Mouse (Mus musculus) lung, postnatal 0 days (tissue): ENCODE data around the gene Rpl35.

ENCODE experiments used
- CTCF ChIP-seq: IDR thresholded peaks from 2 replicates; pipeline ENCODE4 v1.5.1; 2016; ENCODE audit warnings: antibody characterized with exemption, mild to moderate bottlenecking
- EP300 ChIP-seq: IDR thresholded peaks from 2 replicates; pipeline ENCODE4 v1.6.1; 2016; ENCODE audit warnings: antibody characterized with exemption, mild to moderate bottlenecking, control low read depth

GRCm38 (mm10) chr2:39008350-39008851 is 3.0 kb upstream of the Rpl35 start:
- no peak for TF ChIP-seq EP300
- peak; percentile 17; the same call in 1 of the 2 replicates for TF ChIP-seq CTCF
